Mouse (Mus musculus) G1E-ER4 (cell line): Measurements from ENCODE around the gene Slc28a2. TPM values are rescaled to one million over a fixed set of nuclear protein-coding genes. Genes with fewer than 3 reads are reported as not detected.
"Not testable (repeated sequence)": the region's sequence is repeated elsewhere in the genome, so short reads cannot be mapped to it uniquely, and the experiment has no call there.

Experiments
- GATA1 ChIP-seq: IDR thresholded peaks from one replicate; pipeline ENCODE4 v1.8.0; 2012; ENCODE audit warnings: low read length, inconsistent platforms
- polyA plus RNA-seq: library from polyadenylated mRNA; stranded (reverse); fragments of >175 nt; gene quantifications from 2 replicates; pipeline ENCODE4 v1.2.3, GENCODE M21; 2012

The Slc28a2 gene
- polyA plus RNA-seq: not detected in 2 replicates

- not testable (repeated sequence) for TF ChIP-seq GATA1
Measured at GRCm38 (mm10) chr2:122426200-122426599, at the start of gene Slc28a2. TSS of gene Slc28a2 (plus strand) at chr2:122426477.

- TF ChIP-seq GATA1: no peak
Measured at GRCm38 (mm10) chr2:122377215-122377674, 49.0 kb upstream of the Slc28a2 start.

- no peak for TF ChIP-seq GATA1
Measured at GRCm38 (mm10) chr2:122377751-122378246, 48.5 kb upstream of the Slc28a2 start.

- no peak for TF ChIP-seq GATA1
Measured at GRCm38 (mm10) chr2:122378421-122379291, 47.6 kb upstream of the Slc28a2 start.

- no peak for TF ChIP-seq GATA1
Measured at GRCm38 (mm10) chr2:122379292-122379650, 47.0 kb upstream of the Slc28a2 start.

GRCm38 (mm10) chr2:122380768-122381311 is 45.4 kb upstream of the Slc28a2 start:
- no peak for TF ChIP-seq GATA1

GRCm38 (mm10) chr2:122381329-122382103 is 44.8 kb upstream of the Slc28a2 start:
- no peak for TF ChIP-seq GATA1

- no peak for TF ChIP-seq GATA1
Measured at GRCm38 (mm10) chr2:122382121-122382520, 44.2 kb upstream of the Slc28a2 start.

GRCm38 (mm10) chr2:122385095-122385494 is 41.2 kb upstream of the Slc28a2 start:
- TF ChIP-seq GATA1: no peak

- no peak for TF ChIP-seq GATA1
Measured at GRCm38 (mm10) chr2:122396150-122396549, 30.1 kb upstream of the Slc28a2 start.

- no peak for TF ChIP-seq GATA1
Measured at GRCm38 (mm10) chr2:122407607-122408006, 18.7 kb upstream of the Slc28a2 start.

- TF ChIP-seq GATA1: no peak
Measured at GRCm38 (mm10) chr2:122408928-122409327, 17.3 kb upstream of the Slc28a2 start.

GRCm38 (mm10) chr2:122441000-122441933 is 15.0 kb downstream of the Slc28a2 start:
- no peak for TF ChIP-seq GATA1

GRCm38 (mm10) chr2:122450351-122450750 is 24.1 kb downstream of the Slc28a2 start:
- no peak for TF ChIP-seq GATA1

- no peak for TF ChIP-seq GATA1
Measured at GRCm38 (mm10) chr2:122452426-122452825, 26.1 kb downstream of the Slc28a2 start.
